Mouse (Mus musculus) right cerebral cortex, adult 18-20 months (tissue): ENCODE measurements around the gene Vmac.
A peak's percentile ranks its signal among the peaks of the same experiment; 100 is the strongest.

ENCODE experiments used
- DNase-seq: peaks from one replicate; pipeline ENCODE4 v3.0.0; 2022; ENCODE audit warnings: mixed read lengths

The Vmac gene

DNA sequence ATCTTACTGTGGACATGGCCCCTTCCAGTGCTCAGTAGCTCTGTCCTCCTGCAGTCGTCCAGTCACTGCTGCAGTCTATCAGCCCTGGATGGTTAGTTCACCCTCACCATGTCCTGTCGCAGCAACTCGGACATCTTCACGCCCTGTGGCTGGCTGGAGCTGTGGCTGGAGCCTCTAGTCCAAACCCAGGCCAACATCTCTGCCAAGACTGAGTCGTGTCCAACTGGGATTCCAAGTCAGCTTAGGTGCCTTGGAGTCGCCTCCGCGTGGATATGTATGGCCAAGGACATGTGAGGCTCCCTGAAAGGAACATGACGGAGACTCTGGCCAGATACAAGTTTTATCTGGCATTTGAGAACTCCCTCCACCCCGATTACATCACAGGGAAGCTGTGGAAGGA is 20.4 kb upstream of the Vmac start:
- no peak for DNase-seq

DNA sequence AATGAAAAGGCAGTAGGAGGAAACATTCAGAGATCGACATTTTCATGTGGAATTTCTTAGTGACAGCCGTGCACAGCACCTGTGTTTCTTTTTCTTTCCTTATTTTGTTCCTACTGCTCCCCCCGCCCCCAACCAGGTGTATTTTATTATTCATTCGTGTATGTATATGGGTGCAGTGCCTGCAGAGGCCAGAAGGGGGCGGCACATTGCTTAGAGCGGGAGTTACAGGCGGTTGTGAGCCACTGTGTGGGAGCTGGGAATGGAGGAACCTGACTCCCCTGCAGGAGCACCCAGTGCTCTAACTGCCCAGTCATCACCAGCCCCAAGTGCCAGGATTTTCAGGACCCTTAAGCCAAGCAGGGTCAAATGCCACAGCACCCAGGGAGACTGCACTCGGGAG is 18.7 kb upstream of the Vmac start:
- DNase-seq: no peak

DNA sequence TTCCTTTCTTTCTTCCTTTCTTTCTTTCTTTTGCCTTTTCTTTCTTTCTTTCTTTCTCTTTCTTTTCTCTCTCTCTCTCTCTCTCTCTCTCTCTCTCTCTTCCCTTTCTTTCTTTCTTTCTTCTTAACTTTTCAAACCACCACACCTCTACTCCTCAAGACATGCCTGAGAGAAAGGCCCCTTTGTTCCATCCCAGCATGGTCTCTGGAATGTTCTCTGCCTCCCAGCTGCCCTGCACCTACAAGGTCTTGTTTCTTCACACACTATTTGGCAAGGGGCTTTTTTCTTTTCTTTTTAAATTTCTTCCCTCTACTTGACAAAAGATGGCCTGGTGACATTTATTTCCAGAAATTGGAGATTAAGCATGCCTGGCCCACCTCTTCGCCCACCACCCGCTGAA is 11.8 kb upstream of the Vmac start:
- DNase-seq: no peak

DNA sequence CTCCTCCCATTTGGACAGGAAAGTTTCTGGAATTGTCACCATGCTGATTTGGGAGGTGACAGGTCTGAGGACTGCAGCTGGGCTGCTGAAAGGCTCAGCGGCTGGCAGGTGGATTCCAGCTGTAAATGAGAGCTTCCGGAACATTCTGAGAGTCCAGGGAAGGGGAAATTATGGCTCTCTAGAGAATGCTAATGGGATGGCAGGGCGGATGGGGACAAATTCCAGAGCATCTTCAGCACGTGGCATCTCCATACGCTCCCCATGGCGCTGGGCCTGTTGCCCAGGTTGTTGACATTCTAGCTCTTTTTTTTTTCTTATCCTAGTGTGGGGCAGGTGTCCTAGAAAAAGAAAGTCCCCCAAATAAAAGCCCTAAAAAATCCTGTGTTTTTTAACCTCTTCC is 11.3 kb upstream of the Vmac start:
- no peak for DNase-seq

DNA sequence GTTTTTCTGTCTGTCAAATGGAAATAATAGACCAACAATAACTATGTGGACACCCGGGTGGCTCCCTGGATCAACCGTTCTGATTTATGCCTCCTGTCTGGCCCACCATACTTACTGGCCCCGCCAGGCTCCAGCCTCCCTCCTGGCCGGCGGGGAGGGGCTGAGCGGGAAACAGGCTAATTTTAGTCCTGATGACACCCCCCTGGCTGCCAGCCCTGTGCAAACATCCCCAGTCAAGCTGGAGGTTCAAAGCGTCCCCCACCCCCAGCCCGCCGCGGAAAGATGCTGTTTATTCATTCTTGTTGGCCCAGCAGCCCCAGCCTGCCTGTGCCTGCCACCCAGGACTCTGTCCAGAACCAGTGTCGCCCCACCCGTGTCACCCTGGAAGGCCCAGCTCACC is 10.3 kb upstream of the Vmac start:
- no peak for DNase-seq

DNA sequence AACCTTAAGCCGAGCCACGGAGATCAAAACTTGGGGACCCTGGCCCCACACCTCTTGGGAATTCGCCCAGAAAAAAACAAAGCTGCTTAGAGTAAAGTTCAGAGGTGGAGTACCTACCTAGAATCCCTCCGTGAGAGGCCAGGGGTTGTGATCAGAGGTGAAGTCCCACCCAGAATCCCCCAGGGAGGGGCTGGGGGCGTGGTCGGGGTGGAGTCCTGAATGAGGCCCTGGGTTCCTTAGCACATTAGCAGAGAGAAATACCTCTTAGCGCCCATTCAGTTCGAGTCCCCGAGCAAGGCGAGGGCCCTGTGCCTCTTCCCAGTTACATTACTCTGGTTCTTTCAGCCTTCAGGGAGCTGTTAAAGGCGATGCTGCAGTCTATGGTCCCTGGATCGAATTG is 9.8 kb upstream of the Vmac start:
- no peak for DNase-seq

DNA sequence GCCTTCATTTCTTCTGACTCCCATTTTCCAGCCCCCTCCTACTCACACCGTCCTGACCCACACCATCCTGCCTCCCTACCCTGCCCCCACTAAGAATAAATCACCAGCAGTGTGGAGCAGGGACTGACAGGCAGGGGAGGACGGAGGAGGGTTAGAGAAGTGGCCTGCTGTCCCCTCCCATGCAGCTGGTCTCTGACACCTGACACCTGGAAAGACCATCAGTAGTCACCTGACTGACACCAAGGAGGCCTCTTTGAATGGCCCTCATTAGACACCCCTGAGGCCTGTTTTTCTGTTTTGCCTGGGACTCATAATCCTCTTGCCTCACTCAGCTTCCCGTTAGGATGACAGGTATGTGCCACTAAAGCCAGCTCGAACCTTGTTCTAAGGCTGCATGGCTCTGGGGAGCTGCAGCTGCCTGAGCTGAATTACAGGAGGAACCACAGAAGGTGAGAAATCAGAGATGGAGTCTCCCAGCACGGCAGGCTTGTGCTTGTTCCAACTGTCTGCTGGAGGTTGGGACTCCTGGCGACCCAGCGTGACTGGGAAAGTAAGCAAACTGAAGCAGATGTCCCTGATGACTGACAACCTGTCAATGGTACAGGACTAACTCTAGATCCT is 9.3 kb upstream of the Vmac start:
- no peak for DNase-seq

DNA sequence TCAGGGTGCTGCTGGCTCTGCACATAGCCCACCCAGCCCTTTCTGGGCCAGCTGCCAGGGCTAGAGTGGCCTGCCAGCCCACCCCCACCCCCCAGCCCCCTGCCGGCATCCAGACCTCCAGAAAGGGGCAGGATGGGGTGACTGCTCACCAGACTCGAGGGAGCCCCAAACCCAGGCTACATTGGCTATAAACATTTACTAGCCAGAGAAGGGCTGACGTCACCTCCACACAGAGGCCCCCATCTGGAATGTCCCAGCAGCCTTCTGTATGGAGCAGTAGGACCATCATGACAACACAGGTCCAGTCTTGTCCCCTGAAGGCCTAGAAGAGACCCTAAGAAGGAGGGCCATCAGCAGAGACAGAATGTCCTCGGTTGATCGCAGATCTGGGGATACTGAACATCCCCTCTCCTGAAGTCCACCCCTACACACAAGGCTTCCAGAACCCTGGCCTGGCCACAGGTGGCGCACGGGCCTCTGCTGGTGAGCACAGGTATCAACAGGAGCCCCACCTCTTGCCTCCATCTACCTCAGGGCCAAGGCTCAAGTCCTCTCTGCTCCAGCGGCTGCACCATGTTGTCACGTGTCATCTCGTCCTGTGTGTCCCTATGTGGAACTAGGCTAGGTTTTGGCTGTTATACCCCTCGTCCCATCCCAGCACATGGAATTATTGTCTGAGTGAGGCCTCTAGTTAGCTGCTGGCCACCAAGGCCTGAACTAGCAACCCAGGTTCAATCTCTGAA is 5.8 kb upstream of the Vmac start:
- DNase-seq: no peak

DNA sequence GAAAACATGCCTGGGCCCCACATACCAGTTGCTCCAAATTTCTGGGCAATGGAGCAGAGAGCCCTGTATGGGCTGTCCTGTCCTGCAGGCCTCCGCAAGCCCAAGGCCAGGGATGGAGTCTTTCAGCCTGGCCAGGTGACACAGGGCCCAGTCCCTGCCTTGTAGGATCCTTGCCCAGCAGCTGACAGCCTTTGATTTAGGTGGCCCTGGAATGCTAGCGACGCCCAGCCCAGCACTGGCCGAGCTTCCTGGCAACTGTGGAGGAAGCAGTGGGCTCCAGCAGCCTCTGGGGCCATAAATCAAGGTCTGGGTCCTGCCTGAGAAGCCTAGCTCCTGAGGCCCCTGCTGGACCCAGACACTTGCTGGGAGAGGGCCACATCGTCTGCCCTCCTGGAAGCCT is 4.6 kb upstream of the Vmac start:
- no peak for DNase-seq

DNA sequence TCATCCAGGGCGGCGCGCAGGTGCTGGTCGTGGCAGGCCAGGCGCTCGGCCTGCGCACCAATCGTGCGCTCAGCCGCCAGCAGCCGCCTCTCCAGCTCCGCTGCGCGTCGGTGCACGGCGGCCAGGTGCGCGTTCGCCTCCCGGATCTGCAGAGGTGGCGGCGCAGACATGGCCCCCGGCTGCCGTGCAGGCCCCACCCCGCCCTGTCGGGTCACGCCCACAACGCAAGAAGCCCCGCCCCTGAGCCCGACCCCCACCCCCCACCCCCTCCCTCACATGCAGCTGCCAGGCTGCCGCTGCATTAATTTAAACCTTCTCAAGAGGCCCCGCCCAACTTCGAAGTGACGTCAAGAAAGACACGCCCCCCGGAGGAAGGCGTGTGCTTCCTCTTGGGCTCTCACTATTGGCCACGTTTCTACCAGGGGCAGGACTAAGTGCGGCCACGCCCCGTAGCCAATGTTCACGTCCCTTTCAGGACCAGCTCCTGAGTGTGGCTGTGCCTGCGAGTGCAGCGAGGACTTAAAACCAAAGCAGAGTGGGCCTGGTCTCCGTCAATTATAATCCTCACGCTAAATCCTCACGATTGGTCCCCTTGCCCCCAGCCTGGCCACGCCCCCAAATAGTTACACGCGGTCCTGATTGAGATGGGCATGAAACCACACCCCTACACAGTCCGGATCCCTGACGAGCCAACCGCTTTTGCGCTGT is 1.0 kb downstream of the Vmac start:
- DNase-seq: peak; percentile 98

DNA sequence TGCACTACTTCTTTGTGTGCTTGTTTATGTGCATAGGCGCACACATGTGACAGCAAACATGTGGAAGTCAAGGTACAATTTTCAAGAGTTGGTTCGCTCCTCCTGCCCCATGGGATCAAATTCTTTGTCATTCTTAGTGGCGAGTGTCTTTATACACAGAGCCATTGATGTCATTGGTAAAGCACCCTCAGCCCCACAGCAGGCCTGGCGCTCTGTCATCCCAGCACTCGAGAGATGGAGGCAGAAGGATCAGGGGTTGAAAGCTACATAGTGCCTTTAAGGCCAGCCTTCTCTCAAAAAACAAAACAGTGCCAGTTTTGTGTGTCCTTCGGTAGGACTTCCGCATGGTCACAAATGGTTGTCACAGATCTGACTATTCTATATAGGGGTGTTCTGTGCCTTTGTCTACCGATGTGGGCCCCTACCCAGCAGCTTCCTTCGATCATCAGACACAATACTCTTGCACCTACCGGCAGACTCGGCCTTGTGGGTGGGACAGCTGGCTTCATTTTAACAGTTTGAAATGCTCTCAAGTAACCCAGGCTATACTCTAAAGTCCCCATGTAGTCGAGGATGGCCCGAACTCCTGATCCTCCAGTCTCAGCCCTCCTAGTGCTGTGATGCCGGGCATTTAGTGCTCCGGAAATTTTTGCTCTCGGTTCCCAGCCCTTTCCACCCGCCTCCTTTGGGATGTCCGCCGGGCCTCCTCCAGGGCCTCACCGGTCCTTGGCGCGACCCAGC is 1.7 kb downstream of the Vmac start:
- no peak for DNase-seq

DNA sequence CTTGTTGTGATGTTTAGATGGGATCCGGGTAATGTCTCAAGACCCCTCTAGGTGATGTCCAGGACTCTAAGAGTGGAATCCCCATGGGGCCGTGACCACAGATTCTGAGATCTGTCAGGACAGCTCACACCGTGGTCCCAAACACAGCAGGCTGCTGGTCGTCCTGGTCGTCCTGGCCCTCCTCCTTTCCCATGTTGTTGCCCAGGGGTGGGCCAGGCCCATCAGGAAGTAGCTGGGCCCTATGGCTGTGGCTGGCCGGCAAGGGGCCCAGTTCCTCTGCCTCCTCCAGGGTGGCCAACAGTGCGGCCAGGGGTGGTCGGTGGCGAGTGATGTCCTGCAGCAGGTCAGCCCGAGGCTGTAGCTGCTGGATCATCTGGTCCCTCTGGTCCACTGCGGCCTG is 2.5 kb downstream of the Vmac start:
- no peak for DNase-seq

DNA sequence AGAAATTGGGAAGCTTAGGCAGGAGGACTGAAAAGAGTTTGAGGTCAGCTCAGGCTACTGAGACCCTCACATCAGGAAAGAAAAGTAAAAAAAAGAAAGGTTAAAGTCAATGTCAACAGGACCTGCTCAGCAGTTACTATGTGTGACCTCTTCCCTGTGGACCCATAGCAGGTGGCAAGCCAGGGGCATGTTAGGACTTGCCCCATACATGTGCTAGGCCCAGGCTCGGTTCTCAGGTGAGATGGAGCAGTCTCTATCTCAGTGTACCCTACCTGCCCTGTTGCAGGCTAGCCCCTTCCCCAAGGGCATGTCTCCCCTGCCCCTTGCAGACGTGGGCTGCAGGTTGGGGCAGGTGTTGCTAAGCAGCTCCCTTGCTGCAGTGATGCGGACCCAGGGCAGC is 8.1 kb downstream of the Vmac start:
- no peak for DNase-seq

DNA sequence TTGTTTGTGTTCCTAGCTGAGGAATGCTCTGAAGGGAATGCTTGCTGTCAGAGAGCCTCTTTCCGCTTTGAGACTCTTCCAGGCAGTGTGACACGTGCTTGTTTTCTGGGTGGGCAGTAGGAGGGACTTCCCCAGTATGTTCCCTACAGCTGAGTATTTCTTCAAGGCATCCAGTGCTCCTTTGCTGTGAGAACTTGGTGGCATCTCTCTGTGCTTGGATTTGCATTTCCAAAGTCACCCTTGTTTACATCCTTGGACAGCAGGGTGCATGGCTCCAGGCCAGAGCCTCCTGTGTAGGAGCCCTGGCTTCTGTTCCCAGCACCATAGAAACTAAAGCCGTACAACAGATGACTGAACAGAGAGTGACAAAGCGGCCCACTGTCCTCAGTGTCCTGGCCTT is 9.1 kb downstream of the Vmac start:
- DNase-seq: no peak

DNA sequence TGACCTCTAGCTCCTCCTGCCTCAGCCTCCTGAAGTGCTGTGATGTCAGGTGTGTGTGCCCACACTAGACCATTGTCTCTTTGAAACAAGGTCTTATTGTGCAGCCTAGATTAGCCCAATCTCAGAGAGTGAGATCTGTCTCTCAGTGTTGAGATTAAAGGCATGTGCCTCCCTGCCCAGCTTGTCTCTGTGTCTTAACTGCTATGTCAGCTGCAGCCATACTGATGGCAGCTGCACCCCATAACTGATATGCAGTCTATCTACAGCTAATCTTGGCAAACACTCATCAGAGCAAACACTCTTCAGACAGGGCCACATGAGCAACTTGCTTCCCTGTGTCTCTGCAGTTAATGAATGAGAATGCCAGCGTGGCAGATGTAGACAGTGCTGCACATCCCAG is 11.3 kb downstream of the Vmac start:
- DNase-seq: no peak

DNA sequence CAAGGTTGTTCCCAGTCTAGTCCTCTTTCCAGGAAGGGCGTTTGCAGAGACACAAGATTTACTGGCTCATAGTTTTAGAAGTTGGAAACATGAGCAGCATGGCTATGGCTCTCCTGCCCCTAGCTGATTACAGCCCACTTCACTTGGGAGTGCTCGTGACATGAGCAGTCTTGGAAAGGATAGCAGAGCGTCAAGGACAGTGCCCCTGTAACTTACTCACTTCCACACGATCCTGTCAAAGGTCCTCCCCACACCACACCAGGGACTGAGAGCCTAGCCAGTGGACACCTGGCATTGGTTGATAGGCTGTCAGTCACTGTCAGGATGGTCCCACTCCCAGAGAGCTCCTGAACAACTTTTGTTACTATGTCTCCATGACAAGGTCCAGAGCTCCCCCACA is 14.8 kb downstream of the Vmac start:
- DNase-seq: no peak

DNA sequence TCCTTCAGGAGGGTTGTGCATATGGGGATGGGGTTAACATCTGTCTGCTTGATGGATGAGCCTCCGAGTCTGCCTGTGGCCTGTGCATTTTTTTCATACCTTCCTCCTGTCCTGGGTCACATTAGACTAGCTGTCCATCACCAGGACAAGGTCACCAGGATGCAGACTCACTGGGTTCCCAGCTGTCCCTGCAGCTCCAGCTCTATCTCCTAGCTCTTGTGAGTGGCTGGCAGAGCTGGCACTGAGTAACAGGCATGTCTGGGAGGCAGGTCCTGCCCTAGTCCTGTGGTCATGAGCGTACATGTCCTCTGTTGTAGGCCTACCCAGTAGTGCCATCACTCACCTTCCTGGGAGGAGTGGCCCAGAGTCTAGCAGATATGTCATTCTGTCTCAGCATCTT is 17.4 kb downstream of the Vmac start:
- no peak for DNase-seq

DNA sequence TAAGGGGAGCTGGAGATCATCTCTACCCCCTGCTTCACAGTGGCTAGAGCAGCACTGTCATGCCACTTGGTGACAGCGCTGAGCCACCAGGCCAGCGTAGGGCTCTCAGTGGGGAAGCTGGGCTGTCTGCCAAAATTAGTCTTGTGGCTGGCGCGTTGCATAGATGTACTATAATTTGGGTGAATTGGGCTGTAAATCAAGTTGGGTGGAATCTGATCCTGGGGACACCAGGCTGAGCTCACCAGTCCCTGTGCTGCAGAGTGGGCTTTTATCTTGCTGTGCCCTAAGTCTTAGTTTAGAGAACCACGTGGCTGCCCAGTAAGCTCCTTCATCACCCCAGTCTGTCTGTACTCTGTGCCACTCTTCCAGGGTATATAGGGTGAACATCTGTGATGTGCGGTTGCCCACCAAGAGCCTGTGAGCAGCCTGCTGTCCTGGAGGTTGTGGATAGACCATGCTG is 23.9 kb downstream of the Vmac start:
- DNase-seq: peak; percentile 78

DNA sequence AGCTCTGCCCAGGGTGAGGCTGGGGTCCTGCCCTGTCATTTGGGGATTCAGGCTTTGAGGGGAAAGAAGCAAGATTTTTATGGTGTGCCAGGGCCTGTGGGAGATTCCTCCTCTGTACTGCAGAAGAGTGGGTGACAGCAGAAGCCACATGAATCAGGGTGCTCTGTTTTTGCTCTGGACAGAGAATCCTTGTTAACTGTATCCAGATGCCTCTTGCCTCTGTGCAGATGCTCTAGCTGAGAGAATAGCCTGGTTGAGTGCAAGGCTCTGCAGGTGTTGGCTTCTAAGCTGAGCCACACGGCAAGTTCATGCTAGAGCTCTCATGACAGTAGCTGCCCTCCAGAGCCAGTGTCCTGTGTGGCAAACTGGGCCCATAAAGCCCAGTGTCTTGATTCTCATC is 24.4 kb downstream of the Vmac start:
- DNase-seq: no peak

DNA sequence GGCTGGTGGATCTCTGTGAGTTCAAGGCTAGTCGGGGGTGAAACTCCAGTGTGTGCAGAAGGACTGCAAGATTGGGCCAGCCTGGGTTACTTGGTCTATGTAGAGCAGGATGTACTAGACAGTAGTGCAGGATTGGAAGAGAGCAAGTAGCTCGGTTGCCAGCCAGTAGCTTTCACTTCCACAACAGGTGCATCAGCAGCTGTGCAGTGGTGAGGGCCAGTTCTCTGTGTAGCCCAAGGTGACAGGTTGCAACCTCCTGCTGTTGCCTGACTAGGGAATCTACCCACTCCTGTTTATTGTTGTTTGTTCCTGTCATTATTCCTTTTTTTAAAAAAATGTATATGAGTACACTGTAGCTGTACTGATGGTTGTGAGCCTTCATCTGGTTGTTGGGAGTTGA is 29.1 kb downstream of the Vmac start:
- DNase-seq: no peak

DNA sequence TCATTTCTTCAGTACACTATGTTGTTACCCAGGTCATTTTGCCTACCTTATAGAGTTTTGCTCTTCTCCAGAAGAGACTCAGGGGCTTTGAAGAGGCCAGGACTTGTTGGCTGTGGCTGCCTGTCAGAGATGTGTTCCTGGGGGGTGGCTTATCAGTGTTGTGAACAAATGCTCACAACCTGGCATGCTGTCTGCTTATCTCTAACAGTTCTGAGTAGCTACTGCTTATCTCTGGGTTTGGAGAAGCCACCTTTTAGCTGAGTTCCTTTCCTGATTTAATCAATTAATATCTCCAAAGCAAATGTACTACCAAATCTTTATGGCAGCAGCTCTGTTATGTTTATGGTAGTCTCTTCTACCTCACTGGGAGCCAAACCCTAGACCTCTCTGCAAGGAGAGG is 29.8 kb downstream of the Vmac start:
- no peak for DNase-seq

DNA sequence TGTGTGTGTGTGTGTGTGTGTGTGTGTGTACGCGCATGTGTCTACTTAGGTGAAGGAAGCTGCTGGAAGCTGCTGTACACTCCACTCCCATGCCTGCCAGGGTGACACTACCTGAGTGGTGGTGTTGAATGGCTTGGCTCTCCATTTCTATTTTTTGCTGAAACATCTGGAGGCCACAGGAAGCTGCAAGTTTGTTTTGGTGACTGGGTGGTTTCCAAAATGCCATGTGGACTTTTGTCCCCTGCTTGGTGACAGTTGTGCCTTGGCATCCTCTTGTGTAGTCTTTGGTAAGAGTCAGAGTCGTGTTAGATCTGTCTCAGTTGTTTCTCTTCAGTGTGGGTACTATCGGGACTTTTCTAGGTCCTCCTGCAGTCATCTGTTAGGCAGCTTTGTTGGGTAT is 31.0 kb downstream of the Vmac start:
- DNase-seq: no peak

DNA sequence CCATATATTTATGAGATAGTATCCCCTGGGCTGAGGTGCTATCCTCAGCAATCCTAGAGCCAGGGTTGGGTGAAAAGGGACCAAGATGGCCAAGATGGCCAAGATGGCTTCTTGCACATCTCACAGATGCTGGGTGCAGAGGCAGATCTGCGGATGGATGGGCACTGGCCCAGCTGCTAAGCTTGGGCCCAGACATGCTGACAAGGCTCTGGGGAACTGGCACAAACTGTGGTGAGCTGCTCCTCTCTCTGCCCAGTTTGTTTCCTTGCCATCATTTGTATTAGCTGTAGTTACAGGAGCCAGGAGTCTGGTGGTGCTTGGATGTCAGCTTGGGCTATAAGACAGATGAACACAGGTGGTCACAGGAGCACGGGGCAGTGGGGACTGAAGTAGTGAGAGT is 33.2 kb downstream of the Vmac start:
- DNase-seq: no peak
